Comparison of ENCODE assay signal across 8 mouse cellular contexts in the genomic region with DNA sequence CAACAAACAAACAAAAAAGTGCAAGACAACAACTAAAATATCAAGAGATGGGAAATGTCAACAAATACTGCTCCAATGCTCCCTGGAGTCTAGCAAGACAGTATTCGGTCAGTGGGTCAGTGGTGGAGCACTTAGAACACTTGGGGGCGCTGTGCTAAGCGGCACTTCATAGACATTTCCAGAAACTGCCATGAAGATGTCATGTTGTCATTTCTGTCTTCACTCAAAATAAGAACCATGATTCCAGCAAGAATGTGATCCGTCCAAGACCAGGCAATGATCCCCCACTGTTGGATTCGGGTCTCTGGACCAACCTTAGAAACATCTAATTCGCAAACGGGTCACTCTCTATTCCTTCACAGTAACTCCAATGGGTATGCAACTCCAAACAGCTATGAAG. TPM values are rescaled to one million over a fixed set of nuclear protein-coding genes. Genes with fewer than 3 reads are reported as not detected.
DNase-seq lines count a peak whose midpoint lies in the region; ATAC-seq and TF ChIP-seq lines count a peak whose summit lies in the region.

No protein-coding gene starts in this region.

- peak; percentile 56 for ATAC-seq in granulocyte monocyte progenitor cell, adult 5-6 weeks (replicated peaks; ENCODE audit: poor library complexity, severe bottlenecking)
- ATAC-seq in lung, embryonic 16.5 days (ENCODE audit: low read depth): no peak

- TF ChIP-seq EP300 in ES-Bruce4 (IDR thresholded peaks at IDR 0.05; ENCODE audit: insufficient read depth, low read depth, low read length): no peak

- peak overlapping the region; percentile 75 for H3K4me3 ChIP-seq in ES-Bruce4 (ENCODE audit: low read depth, low read length)
- peak overlapping the region; percentile 85 for H3K4me3 ChIP-seq in lung, embryonic 16.5 days (ENCODE audit: low read length)

- H3K4me1 ChIP-seq in ES-Bruce4 (ENCODE audit: control insufficient read depth, insufficient read depth, low read length): no peaks in the 10 kb centered on the region
- peaks cover 14% of the 10 kb centered on the region for H3K4me1 ChIP-seq in lung, embryonic 16.5 days (replicated peaks; ENCODE audit: control insufficient read depth, insufficient read depth, low read length)

- H3K27me3 ChIP-seq in ES-Bruce4 (ENCODE audit: control insufficient read depth, insufficient read depth, low read length, poor library complexity, severe bottlenecking): no peaks in the 10 kb centered on the region
- H3K27me3 ChIP-seq in lung, embryonic 16.5 days (ENCODE audit: control insufficient read depth, insufficient read depth, low read depth, low read length): no peaks in the 10 kb centered on the region

- H3K27ac ChIP-seq in ES-Bruce4 (ENCODE audit: insufficient read depth, low read length): peak overlapping the region; percentile 29; the same call in 1 of the 2 replicates
- H3K27ac ChIP-seq in lung, embryonic 16.5 days (ENCODE audit: low read length): peak overlapping the region; percentile 96; the same call in 1 of the 2 replicates

- peak overlapping the region; percentile 70 for H3K9ac ChIP-seq in ES-Bruce4 (ENCODE audit: low read depth, poor library complexity, severe bottlenecking)
- peak overlapping the region; percentile 92; the same call in 1 of the 2 replicates for H3K9ac ChIP-seq in lung, embryonic 16.5 days (ENCODE audit: low read length)

- peak overlapping the region; percentile 72 for H3K4me2 ChIP-seq in lung, embryonic 16.5 days (ENCODE audit: low read depth, low read length)

- H3K36me3 ChIP-seq in ES-Bruce4 (ENCODE audit: control insufficient read depth, insufficient read depth, low read length, poor library complexity, severe bottlenecking): peaks cover 7% of the 10 kb centered on the region; the same call in 1 of the 2 replicates
- H3K36me3 ChIP-seq in lung, embryonic 16.5 days (ENCODE audit: control insufficient read depth, insufficient read depth, low read length): no peaks in the 10 kb centered on the region; the same call in none of the 2 replicates

- WGBS in lung, embryonic 16.5 days: 12% methylated on average over 7 of the region's 7 CpGs

- no peaks in the 10 kb centered on the region for H3K9me3 ChIP-seq in ES-Bruce4 (replicated peaks; ENCODE audit: control insufficient read depth, insufficient read depth, low read length, poor library complexity, severe bottlenecking)
- H3K9me3 ChIP-seq in lung, embryonic 16.5 days (ENCODE audit: control insufficient read depth, low read length): no peaks in the 10 kb centered on the region

- TF ChIP-seq POLR2A in ES-Bruce4 (IDR thresholded peaks at IDR 0.05; ENCODE audit: insufficient read depth, low read length): no peak

- peak; percentile 76 for TF ChIP-seq CTCF in ES-Bruce4 (IDR thresholded peaks at IDR 0.05; ENCODE audit: low read depth, low read length)

- peak; percentile 87 for DNase-seq in A20 (ENCODE audit: low read depth, low spot score)
- DNase-seq in cerebellum, postnatal 10 days: peak; percentile 77 to 86
- peak; percentile 52 for DNase-seq in kidney, adult 9 months
- DNase-seq in retina, embryonic 14.5 days (ENCODE audit: low spot score): peak; percentile 79
- DNase-seq in frontal cortex, postnatal 14 days (ENCODE audit: low spot score in 2 of 2): no peak

RNA-seq across cellular contexts. Expression of gene Cars2, which starts 0.9 kb away (rescaled TPM):
- polyA plus RNA-seq in ES-Bruce4 (2011; ENCODE audit: insufficient read depth, insufficient read length, low read depth, missing spikeins): 19.5 and 19.9 TPM in 2 replicates
- total RNA-seq in granulocyte monocyte progenitor cell, adult 5-6 weeks (2014; fragmentation: Nextera tagmentation): 51.9 and 58.5 TPM in 2 replicates
- 38.4 and 39.0 TPM in 2 replicates for total RNA-seq in granulocyte monocyte progenitor cell, adult 5-6 weeks (2017)
- 24.5 and 27.2 TPM in 2 replicates for polyA plus RNA-seq in lung, embryonic 16.5 days (2015; fragmentation: Nextera tagmentation; extraction: Ambion mirVana)

RNA-seq across cellular contexts. Expression of gene Ing1, which starts 5.7 kb away (rescaled TPM):
- 58.2 and 59.1 TPM in 2 replicates for polyA plus RNA-seq in ES-Bruce4 (2011; ENCODE audit: insufficient read depth, insufficient read length, low read depth, missing spikeins)
- 33.8 and 43.3 TPM in 2 replicates for total RNA-seq in granulocyte monocyte progenitor cell, adult 5-6 weeks (2014; fragmentation: Nextera tagmentation)
- total RNA-seq in granulocyte monocyte progenitor cell, adult 5-6 weeks (2017): 40.8 and 49.2 TPM in 2 replicates
- polyA plus RNA-seq in lung, embryonic 16.5 days (2015; fragmentation: Nextera tagmentation; extraction: Ambion mirVana): 36.3 and 36.8 TPM in 2 replicates

RNA-seq across cellular contexts. Expression of gene Naxd, which starts 52.4 kb away (rescaled TPM):
- 34.7 and 35.5 TPM in 2 replicates for polyA plus RNA-seq in ES-Bruce4 (2011; ENCODE audit: insufficient read depth, insufficient read length, low read depth, missing spikeins)
- 69.3 and 72.1 TPM in 2 replicates for total RNA-seq in granulocyte monocyte progenitor cell, adult 5-6 weeks (2014; fragmentation: Nextera tagmentation)
- 58.3 and 70.2 TPM in 2 replicates for total RNA-seq in granulocyte monocyte progenitor cell, adult 5-6 weeks (2017)
- 164 and 169 TPM in 2 replicates for polyA plus RNA-seq in lung, embryonic 16.5 days (2015; fragmentation: Nextera tagmentation; extraction: Ambion mirVana)

Comparison
In these comparisons a context has a peak if more than half of its experiments do, and no peak if none do; other contexts are left out.
1. DNase-seq: peak in A20 (single experiment), cerebellum, postnatal 10 days (2 of 2), kidney, adult 9 months (single experiment) and retina, embryonic 14.5 days (single experiment); none in frontal cortex, postnatal 14 days (0 of 2).